Mouse (Mus musculus): ENCODE data around the gene Lamp2. TPM values are rescaled to one million over a fixed set of nuclear protein-coding genes. Genes with fewer than 3 reads are reported as not detected.
"Not testable (repeated sequence)": the region's sequence is repeated elsewhere in the genome, so short reads cannot be mapped to it uniquely, and the experiment has no call there.

Lamp2 gene
- total RNA-seq, 2 experiments from 2014 or later, result 110 to 117 TPM

DNA sequence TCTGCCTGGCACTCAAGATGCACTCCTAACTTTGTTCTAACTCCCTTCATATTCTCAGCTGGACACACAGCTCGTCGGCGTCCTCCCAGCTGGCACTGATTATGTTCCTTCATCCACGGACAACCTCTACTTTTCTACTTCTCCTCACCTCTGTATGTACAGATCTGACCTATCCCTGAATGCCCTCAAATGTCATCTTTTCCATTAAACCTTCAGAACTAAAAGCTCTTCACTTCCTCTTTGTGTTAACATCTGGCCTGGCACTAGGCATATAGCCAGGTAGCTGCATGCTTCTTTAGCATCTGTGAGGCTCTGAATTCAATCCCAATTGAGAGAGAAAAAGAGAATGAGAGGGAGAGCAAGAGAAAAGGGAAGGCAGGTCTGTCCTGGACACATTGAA lies 26.8 kb downstream of the Lamp2 start:
- DNase-seq (ENCODE audit: low spot score in 2 of 2), result no peak

GRCm38 (mm10) chrX:38428818-38429440 lies 27.3 kb downstream of the Lamp2 start:
- no peak for DNase-seq (ENCODE audit: low spot score in 2 of 2)

DNA sequence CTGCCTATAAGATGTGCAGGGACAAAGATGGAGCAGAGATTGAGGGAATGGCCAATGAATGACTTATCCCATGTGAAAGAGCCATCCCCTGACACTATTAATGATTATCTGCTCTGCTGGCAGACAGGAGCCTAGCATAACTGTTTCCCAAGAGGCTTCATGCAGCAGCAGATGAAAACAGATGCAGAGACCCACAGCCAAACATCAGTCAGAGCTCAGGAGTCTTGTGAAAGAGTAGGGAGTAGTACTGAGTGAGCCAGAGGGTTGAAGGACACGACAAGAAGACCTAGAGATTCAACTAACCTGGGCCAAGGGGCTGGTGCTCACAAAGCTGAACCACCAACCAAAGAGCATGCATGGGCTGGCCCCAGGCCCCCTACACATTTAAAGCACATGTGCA lies 30.2 kb downstream of the Lamp2 start:
- DNase-seq (ENCODE audit: low spot score in 2 of 2), result no peak

- DNase-seq (ENCODE audit: low spot score in 2 of 2), result no peak
These were observed 33.2 kb downstream of the Lamp2 start for GRCm38 (mm10) chrX:38423096-38423495.

- DNase-seq (ENCODE audit: low spot score in 2 of 2), result no peak
These were observed 33.9 kb downstream of the Lamp2 start for GRCm38 (mm10) chrX:38422396-38422795.

GRCm38 (mm10) chrX:38403879-38404278 lies 52.4 kb downstream of the Lamp2 start:
- no peak for DNase-seq (ENCODE audit: low spot score in 2 of 2)

DNA sequence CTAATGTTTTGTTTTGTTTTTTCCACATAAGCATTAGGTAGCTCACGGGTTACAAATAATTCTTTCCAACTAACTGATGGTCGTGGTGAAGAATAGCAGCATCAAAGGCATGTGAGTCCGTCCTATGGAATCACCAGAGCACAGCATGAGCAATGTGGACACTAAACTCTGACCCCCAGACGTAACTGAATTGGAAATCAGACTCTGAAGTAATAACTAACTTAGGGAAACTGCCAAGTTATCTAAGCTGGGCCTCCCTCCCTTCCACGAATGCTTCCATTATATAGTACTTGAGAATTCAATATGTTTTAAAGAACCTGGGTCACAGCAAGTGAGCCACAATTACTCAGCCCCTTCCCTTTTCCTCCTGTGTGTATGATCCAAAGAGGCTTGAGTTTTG lies 53.3 kb downstream of the Lamp2 start:
- no peak for DNase-seq (ENCODE audit: low spot score in 2 of 2)

- peak in 1 of 2 experiments; percentile 6 for DNase-seq (ENCODE audit: low spot score in 2 of 2)
These were observed 54.2 kb downstream of the Lamp2 start for GRCm38 (mm10) chrX:38402004-38402403.

DNA sequence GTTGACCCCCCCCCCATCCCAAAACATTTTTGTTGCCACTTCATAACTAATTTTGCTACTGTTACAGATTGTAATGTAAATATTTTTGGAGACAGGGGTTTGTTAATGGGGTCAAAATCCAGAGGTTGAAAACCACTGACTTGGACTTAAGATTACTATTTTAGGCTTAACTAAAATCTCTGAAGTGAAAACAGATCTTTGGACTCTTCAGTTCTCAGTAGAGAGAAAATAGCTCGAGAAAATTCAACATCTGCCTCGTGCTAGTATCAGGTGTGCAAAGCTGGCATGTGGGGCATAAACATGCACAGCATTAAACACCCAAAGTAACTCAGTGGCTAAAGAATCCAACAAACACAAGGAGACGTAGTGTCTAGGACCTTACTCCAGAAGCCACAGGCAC lies 55.6 kb downstream of the Lamp2 start:
- DNase-seq (ENCODE audit: low spot score in 2 of 2), result no peak

DNA sequence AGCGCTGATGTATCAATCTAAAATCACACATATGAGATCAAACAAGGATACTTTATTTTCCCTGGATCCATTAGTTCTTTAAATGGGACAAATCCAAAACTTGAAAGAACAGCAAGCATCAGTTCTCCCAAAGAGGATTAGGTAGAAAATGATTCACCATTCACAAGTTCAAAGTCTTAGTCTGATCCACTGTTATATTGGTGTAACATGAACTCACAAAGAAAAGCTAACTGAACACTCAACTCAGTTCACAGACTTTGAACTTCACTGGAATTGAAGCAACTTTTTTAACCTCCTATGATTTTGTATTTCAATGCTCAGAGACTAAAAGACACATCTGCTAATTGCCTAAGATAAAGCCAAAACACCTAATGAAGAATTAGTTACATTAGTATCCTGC lies 56.6 kb downstream of the Lamp2 start:
- DNase-seq (ENCODE audit: low spot score in 2 of 2), result no peak

GRCm38 (mm10) chrX:38373169-38373568 lies 83.1 kb downstream of the Lamp2 start:
- DNase-seq (ENCODE audit: low spot score in 2 of 2), result not testable (repeated sequence)

DNA sequence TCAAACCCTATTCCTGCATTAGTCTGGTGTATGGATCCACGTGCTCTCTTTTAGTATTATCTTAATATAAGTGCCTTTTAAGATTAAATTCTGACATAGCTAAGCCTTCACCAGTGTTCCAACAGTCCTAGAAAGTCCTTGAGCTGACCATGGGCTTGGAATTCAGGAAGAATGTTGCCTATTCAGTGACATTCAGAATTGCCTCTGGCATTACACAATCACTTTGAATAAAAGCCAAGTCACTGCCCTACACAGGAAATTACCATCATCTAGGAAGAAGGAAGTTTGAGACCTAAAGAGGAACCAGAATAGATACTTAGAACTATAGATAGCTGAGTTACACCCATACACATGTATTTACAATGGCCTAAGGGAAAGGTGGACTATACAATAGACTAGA lies 91.6 kb downstream of the Lamp2 start:
- not testable (repeated sequence) for DNase-seq (ENCODE audit: low spot score in 2 of 2)

- DNase-seq (ENCODE audit: low spot score in 2 of 2), result no peak
These were observed 94.2 kb downstream of the Lamp2 start for GRCm38 (mm10) chrX:38362016-38362415.

Other genes with a start within 250 kb of the Lamp2 start
- 10 to 100 TPM; 23.8 to 69.5 TPM for gene Tmem255a, start 204.0 kb downstream of the Lamp2 start, total RNA-seq (2021)
- 1,000 to 10,000 TPM in 1 of 2 experiments, 100 to 1,000 TPM in 1; 682 to 1,275 TPM for gene Atp1b4, start 140.3 kb downstream of the Lamp2 start, total RNA-seq (2021)
- 10 to 100 TPM; 19.8 to 21.2 TPM for gene Cul4b, start 119.7 kb upstream of the Lamp2 start, total RNA-seq (2021)
- 10 to 100 TPM; 38.4 to 45.0 TPM for gene Mcts1, start 144.1 kb upstream of the Lamp2 start, total RNA-seq (2021)
- 10 to 100 TPM; 14.5 to 14.6 TPM for gene C1galt1c1, start 178.6 kb upstream of the Lamp2 start, total RNA-seq (2021)